Mouse (Mus musculus): ENCODE results near the gene Eqtn. TPM values are rescaled to one million over a fixed set of nuclear protein-coding genes. Genes with fewer than 3 reads are reported as not detected.

The Eqtn gene
- polyA plus RNA-seq (2021; fragmentation: Nextera tagmentation): not detected in 2 replicates
- long read RNA-seq, experiment 1, partial matches to known transcripts: 1 of 1 reads
- long read RNA-seq, experiment 1, other reads (novel, unspliced or antisense): 0 of 1 reads
- long read RNA-seq, experiment 2: 0 reads

DNA sequence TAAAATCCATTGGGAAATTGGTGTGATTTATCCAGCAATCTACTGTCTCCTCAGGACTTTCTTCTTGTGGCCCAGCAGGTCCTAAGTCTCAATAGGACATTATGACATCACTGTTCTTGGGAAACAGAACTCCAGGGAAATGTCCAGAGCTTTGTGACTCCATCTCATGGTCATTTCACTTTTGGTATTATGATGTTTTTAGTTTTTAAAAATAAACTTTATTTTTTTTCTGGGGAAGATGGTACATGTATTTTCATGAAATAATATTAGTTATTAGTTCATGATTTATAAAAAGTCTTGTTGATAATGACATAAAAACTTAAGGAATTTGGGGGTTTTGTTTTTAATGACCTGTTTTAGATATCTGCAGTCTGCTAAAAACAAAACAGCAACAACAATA is at the start of gene Eqtn:
TSS of gene Eqtn (minus strand) at position 101 of the 400 bp plus-strand sequence.

Other genes starting within 250 kb of the Eqtn start
- 2.6 and 4.3 TPM in 2 replicates for gene Tek, start 189.6 kb downstream of the Eqtn start, polyA plus RNA-seq (2021; fragmentation: Nextera tagmentation)
- 16.5 and 17.3 TPM in 2 replicates for gene Mysm1, start 50.3 kb upstream of the Eqtn start, polyA plus RNA-seq (2021; fragmentation: Nextera tagmentation)
- gene Jun, start 123.4 kb upstream of the Eqtn start, polyA plus RNA-seq (2021; fragmentation: Nextera tagmentation): 16.7 and 19.7 TPM in 2 replicates